Mouse (Mus musculus) forebrain, postnatal 0 days (tissue): ENCODE measurements around the gene 0610040J01Rik. TPM values are rescaled to one million over a fixed set of nuclear protein-coding genes. Genes with fewer than 3 reads are reported as not detected.
"Not testable (repeated sequence)": the region's sequence is repeated elsewhere in the genome, so short reads cannot be mapped to it uniquely, and the experiment has no call there.

Experiments used
- ATAC-seq: fragments of 200-750 bp; cut with Nextera tagmentation; 2 replicates; pipeline ENCODE4 v1.8.0; 2017; ENCODE audit warnings: mild to moderate bottlenecking, moderate library complexity
- DNase-seq: peaks from one replicate; pipeline ENCODE4 v3.0.0-alpha.2; 2015
- H3K27ac ChIP-seq: fragments of 300-500 bp; sonication (generic); 2 replicates; pipeline ENCODE4 v1.5.1; 2014; ENCODE audit warnings: low read depth, mild to moderate bottlenecking, antibody characterized with exemption, low read length, moderate library complexity, mixed read lengths
- H3K27me3 ChIP-seq: fragments of 300-500 bp; sonication (generic); 2 replicates; pipeline ENCODE4 v1.6.1; 2014; ENCODE audit warnings: mild to moderate bottlenecking, low read length, mixed read lengths; ENCODE audit not compliant: insufficient read depth
- H3K36me3 ChIP-seq: fragments of 300-500 bp; sonication (generic); 2 replicates; pipeline ENCODE4 v1.6.1; 2014; ENCODE audit warnings: mild to moderate bottlenecking, moderate library complexity; ENCODE audit not compliant: insufficient read depth
- H3K4me1 ChIP-seq: fragments of 300-500 bp; sonication (generic); 2 replicates; pipeline ENCODE4 v1.6.1; 2014; ENCODE audit warnings: antibody characterized with exemption; ENCODE audit not compliant: insufficient read depth
- H3K4me2 ChIP-seq: fragments of 300-500 bp; sonication (generic); 2 replicates; pipeline ENCODE4 v1.6.1; 2014; ENCODE audit warnings: low read depth, mild to moderate bottlenecking, moderate library complexity
- H3K4me3 ChIP-seq: fragments of 300-500 bp; sonication (generic); 2 replicates; pipeline ENCODE4 v1.5.1; 2014; ENCODE audit warnings: low read depth, low read length, mixed read lengths
- H3K9ac ChIP-seq: fragments of 300-500 bp; sonication (generic); 2 replicates; pipeline ENCODE4 v1.6.1; 2014; ENCODE audit warnings: mild to moderate bottlenecking
- H3K9me3 ChIP-seq: fragments of 300-500 bp; sonication (generic); 2 replicates; pipeline ENCODE4 v1.6.1; 2016; ENCODE audit warnings: low read length
- CTCF ChIP-seq: sonication (generic); IDR thresholded peaks from 2 replicates; pipeline ENCODE4 v1.5.1; 2016; ENCODE audit warnings: antibody characterized with exemption, control low read depth, low read depth
- WGBS: fragments of 180-500 bp; shearing (Covaris S2); extraction: QIAGEN DNeasy Blood & Tissue Kit; methylation state at CpG from one replicate; pipeline ENCODE4 v1.1.7; 2014; 5-methylcytosine and 5-hydroxymethylcytosine counted together
- polyA plus RNA-seq: library from polyadenylated mRNA; unstranded; fragments of >200 nt; fragmentation: Nextera tagmentation; extraction: Ambion mirVana; gene quantifications from 2 replicates; pipeline ENCODE4 v1.2.1, GENCODE M21; 2015
- total RNA-seq: library from RNA; depleted of rRNA; stranded (reverse); fragments of >200 nt; gene quantifications from 2 replicates; pipeline ENCODE4 v1.2.3, GENCODE M21; 2014

Gene 0610040J01Rik
- total and polyA plus RNA-seq, 2 experiments from 2014 or later: 6.0 to 8.0 TPM

GRCm38 (mm10) chr5:63879026-63879425 lies 66.9 kb downstream of the 0610040J01Rik start:
- no peaks in the 10 kb centered on the region for H3K27me3 ChIP-seq
- H3K4me3 ChIP-seq: no peak overlapping the region
- no peak overlapping the region for H3K4me2 ChIP-seq
- H3K9ac ChIP-seq: no peak overlapping the region
- no peaks in the 10 kb centered on the region for H3K4me1 ChIP-seq
- no peak for TF ChIP-seq CTCF
- peak; percentile 34 for ATAC-seq
- no peak overlapping the region for H3K27ac ChIP-seq
- WGBS: 50% methylated on average over 10 of the region's 10 CpGs
- no peak for DNase-seq
- no peaks in the 10 kb centered on the region for H3K9me3 ChIP-seq
- no peaks in the 10 kb centered on the region for H3K36me3 ChIP-seq

GRCm38 (mm10) chr5:63886292-63886691 lies 74.1 kb downstream of the 0610040J01Rik start:
- WGBS: 94% methylated on average over 5 of the region's 5 CpGs
- no peaks in the 10 kb centered on the region for H3K4me1 ChIP-seq

GRCm38 (mm10) chr5:63886709-63887108 lies 74.5 kb downstream of the 0610040J01Rik start:
- no peak overlapping the region for H3K9ac ChIP-seq

More at GRCm38 (mm10) chr5:63886292-63886691, 74.1 kb downstream of the 0610040J01Rik start:
- Histone ChIP-seq H3K9ac (no peak overlapping the region), H3K27me3 (no peaks in the 10 kb centered on the region), H3K4me3 (no peak overlapping the region), H3K4me2 (no peak overlapping the region), H3K9me3 (no peaks in the 10 kb centered on the region), H3K27ac (no peak overlapping the region), H3K36me3 (no peaks in the 10 kb centered on the region)
- no peak for TF ChIP-seq CTCF
- ATAC-seq (0 out of 2 replicates have a peak, but pooled peaks have one; percentile 6), DNase-seq (no peak)

DNA sequence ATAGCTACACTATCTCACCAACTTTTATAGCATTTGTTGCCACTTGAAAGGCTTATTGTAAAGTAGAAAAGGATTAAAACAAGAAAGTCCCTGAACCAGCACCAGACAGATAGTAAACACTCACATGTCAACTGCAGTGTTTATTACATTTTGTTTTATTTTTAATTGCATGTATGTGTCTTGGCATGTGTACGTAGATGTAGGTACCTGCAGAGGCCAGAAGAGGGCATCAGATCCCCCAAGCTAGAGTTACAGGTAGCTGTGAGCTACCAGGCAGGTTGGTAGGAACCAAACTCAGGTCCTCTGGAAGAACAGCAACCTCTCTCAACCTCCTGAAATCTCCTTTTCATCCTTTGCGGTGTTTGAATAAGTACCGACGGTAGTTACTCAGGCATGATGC lies 74.9 kb downstream of the 0610040J01Rik start:
- no peak for DNase-seq
- Histone ChIP-seq H3K27ac (no peak overlapping the region), H3K9ac (no peak overlapping the region), H3K27me3 (no peaks in the 10 kb centered on the region), H3K9me3 (no peaks in the 10 kb centered on the region), H3K4me1 (no peaks in the 10 kb centered on the region), H3K4me2 (no peak overlapping the region), H3K4me3 (no peak overlapping the region), H3K36me3 (no peaks in the 10 kb centered on the region)
- ATAC-seq: no peak; the same call in 1 of the 2 replicates
- TF ChIP-seq CTCF: peak; percentile 20; the same call in 1 of the 2 replicates
- 96% methylated on average over 4 of the region's 4 CpGs for WGBS

More at GRCm38 (mm10) chr5:63886709-63887108, 74.5 kb downstream of the 0610040J01Rik start:
- Histone ChIP-seq H3K9me3 (no peaks in the 10 kb centered on the region), H3K4me2 (no peak overlapping the region), H3K36me3 (no peaks in the 10 kb centered on the region), H3K4me1 (no peaks in the 10 kb centered on the region), H3K27me3 (no peaks in the 10 kb centered on the region), H3K4me3 (no peak overlapping the region), H3K27ac (no peak overlapping the region)
- DNase-seq (peak; percentile 66), ATAC-seq (peak; percentile 40)
- WGBS: 41% methylated on average over 6 of the region's 6 CpGs
- peak; percentile 80 for TF ChIP-seq CTCF

- 72% methylated on average over 4 of the region's 4 CpGs for WGBS
- Histone ChIP-seq H3K36me3 (no peaks in the 10 kb centered on the region), H3K4me2 (no peak overlapping the region), H3K9me3 (no peaks in the 10 kb centered on the region), H3K4me1 (no peaks in the 10 kb centered on the region), H3K4me3 (no peak overlapping the region), H3K27ac (no peak overlapping the region), H3K9ac (no peak overlapping the region), H3K27me3 (no peaks in the 10 kb centered on the region)
- TF ChIP-seq CTCF: no peak
- no peak for DNase-seq
- no peak for ATAC-seq
These were observed 79.1 kb downstream of the 0610040J01Rik start for GRCm38 (mm10) chr5:63891241-63891640.

- no peaks in the 10 kb centered on the region for H3K27me3 ChIP-seq
- H3K27ac ChIP-seq: no peak overlapping the region
- no peak overlapping the region for H3K4me2 ChIP-seq
- H3K4me3 ChIP-seq: no peak overlapping the region
- DNase-seq (no peak), ATAC-seq (no peak)
- H3K9ac ChIP-seq: no peak overlapping the region
- TF ChIP-seq CTCF: no peak
- H3K36me3 ChIP-seq: no peaks in the 10 kb centered on the region
- H3K4me1 ChIP-seq: no peaks in the 10 kb centered on the region
- H3K9me3 ChIP-seq: no peaks in the 10 kb centered on the region
- 89% methylated on average over 6 of the region's 6 CpGs for WGBS
These were observed 79.7 kb downstream of the 0610040J01Rik start for GRCm38 (mm10) chr5:63891912-63892311.

GRCm38 (mm10) chr5:63897001-63897819 lies 85.0 kb downstream of the 0610040J01Rik start:
- not testable (repeated sequence) for H3K4me1 ChIP-seq, H3K4me2 ChIP-seq, ATAC-seq, H3K36me3 ChIP-seq, H3K9me3 ChIP-seq, H3K27ac ChIP-seq, H3K9ac ChIP-seq, H3K27me3 ChIP-seq, H3K4me3 ChIP-seq, DNase-seq
- WGBS: 76% methylated on average over 5 of the region's 5 CpGs
